Mouse (Mus musculus) CD4-positive, CD25-positive, alpha-beta regulatory T cell, adult 9 weeks (primary cell): ENCODE results near the gene Cdc42ep1. TPM values are rescaled to one million over a fixed set of nuclear protein-coding genes. Genes with fewer than 3 reads are reported as not detected.

Experiments
- polyA plus RNA-seq: library from polyadenylated mRNA; unstranded; fragments of 100-300 nt; shearing (Covaris generic); gene quantifications from one replicate; pipeline ENCODE4 v1.2.1, GENCODE M21; 2017

Gene Cdc42ep1
- not detected for polyA plus RNA-seq

GRCm38 (mm10) chr15:78842371-78843163, at the start of gene Cdc42ep1:
Cdc42ep1 (plus strand) TSS chr15:78842624.

GRCm38 (mm10) chr15:78802776-78803391, 39.5 kb upstream of the Cdc42ep1 start, which contains the start of gene Card10:
Card10 (minus strand) TSS chr15:78803042.

GRCm38 (mm10) chr15:78855303-78855965, 13.0 kb downstream of the Cdc42ep1 start, which contains the start of gene Lgals2:
Lgals2 (minus strand) TSS chr15:78855529.

GRCm38 (mm10) chr15:78876991-78877809, 34.8 kb downstream of the Cdc42ep1 start, which contains the start of gene Gga1:
Gga1 (plus strand) TSS chr15:78877190.

GRCm38 (mm10) chr15:78899409-78899739, 57.0 kb downstream of the Cdc42ep1 start, which contains the start of gene Gm49510:
Gm49510 (plus strand) TSS chr15:78899667.

GRCm38 (mm10) chr15:78899740-78900584, 57.5 kb downstream of the Cdc42ep1 start, which contains the start of gene Sh3bp1:
Sh3bp1 (plus strand) TSS chr15:78899768.

Other genes starting within 250 kb of the Cdc42ep1 start
- gene Cyth4, start 245.6 kb upstream of the Cdc42ep1 start, polyA plus RNA-seq: 441 TPM
- gene Elfn2, start 123.9 kb upstream of the Cdc42ep1 start, polyA plus RNA-seq: not detected
- gene Mfng, start 69.1 kb upstream of the Cdc42ep1 start, polyA plus RNA-seq: 175 TPM
- gene Card10, start 39.6 kb upstream of the Cdc42ep1 start, polyA plus RNA-seq: 0.06 TPM
- gene Lgals2, start 12.9 kb downstream of the Cdc42ep1 start, polyA plus RNA-seq: not detected
- gene Gga1, start 34.6 kb downstream of the Cdc42ep1 start, polyA plus RNA-seq: 75.5 TPM
- not detected for gene Gm49510, start 57.0 kb downstream of the Cdc42ep1 start, polyA plus RNA-seq
- 225 TPM for gene Sh3bp1, start 57.1 kb downstream of the Cdc42ep1 start, polyA plus RNA-seq
- gene Pdxp, start 71.3 kb downstream of the Cdc42ep1 start, polyA plus RNA-seq: 1.3 TPM
- 462 TPM for gene Lgals1, start 84.1 kb downstream of the Cdc42ep1 start, polyA plus RNA-seq
- 61.0 TPM for gene Nol12, start 92.3 kb downstream of the Cdc42ep1 start, polyA plus RNA-seq
- 48.6 TPM for gene Triobp, start 105.1 kb downstream of the Cdc42ep1 start, polyA plus RNA-seq
- 31.2 TPM for gene H1f0, start 185.8 kb downstream of the Cdc42ep1 start, polyA plus RNA-seq
- not detected for gene Galr3, start 199.3 kb downstream of the Cdc42ep1 start, polyA plus RNA-seq
- gene Ankrd54, start 220.3 kb downstream of the Cdc42ep1 start, polyA plus RNA-seq: 5.8 TPM
- 191 TPM for gene Eif3l, start 232.6 kb downstream of the Cdc42ep1 start, polyA plus RNA-seq